Mouse (Mus musculus): ENCODE data around the gene Agl.

Agl gene

DNA sequence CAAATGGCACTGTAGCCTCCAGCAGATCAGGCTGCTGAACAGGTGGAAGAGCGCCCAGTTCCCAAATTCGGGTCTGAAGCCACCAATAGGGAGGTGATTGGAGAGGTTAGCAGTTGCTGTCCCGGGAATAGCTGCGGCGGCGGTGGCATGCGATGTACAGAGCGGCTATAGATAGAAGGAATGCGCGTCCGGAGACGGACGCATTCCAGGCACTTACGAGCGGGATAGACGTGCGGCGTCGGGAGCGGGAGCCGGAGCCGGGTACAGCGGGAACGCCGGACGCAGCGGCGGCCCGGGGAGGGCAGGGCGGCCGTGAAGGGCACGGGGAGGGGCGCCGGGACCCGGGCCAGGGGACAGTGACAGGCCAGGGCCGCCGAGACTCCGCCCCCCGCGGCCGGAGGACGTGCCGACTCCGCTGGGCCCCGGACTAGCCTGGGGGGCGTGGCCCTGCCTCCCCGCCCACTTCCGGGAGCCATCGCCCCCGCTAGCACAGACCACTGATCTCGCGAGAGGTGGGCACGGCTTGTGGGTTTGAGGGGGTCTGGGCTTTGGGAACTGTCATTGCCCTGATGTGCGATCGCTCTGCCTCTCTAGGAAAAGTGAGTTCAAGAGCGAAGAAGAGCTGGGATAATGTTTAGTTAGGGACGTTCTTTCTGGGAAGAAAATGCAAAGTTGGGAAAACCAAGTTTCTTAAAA lies at the start of gene Agl:
TSS of gene Agl (minus strand) at position 356 of the 696 bp plus-strand sequence.
- DNase-seq, result peak; percentile 94

DNA sequence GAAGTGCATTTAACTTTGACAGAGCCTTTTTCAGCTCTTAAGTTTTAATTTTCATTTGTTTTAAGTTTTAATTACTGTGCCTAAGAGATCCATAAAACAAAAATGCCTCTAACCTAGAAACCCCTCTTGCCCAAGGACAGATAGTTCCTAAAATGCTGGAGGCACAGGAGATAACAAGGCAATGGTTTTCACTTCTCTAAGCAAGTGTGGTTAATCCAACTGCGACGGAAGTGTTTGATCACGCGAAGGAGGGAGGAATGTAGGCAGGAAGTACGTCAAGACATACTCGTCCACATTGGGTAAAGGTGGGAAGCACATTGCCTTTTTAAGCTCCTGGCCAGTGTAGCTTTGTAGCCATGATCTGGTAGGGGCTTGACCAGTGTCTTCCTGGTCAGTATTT lies 49.6 kb upstream of the Agl start:
- no peak for DNase-seq

DNA sequence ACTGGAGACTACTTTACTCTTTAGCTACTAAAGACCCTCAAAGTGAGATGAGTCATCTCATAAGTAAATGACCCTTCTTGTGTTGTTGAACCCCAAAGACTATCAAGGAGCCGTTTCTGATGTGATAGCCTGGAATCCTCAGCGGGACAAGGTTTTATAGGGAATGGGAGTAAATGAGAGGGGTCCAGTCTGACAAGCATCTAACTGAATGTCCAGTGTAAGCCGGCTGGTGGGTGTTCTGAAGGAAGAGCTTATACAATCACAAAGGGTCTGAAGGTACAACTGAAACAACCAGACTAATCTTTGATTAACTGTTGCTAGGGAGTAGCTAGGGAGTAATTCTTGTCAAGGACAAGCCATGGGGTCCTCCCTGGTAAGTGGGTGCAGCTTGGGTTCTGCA lies 44.5 kb upstream of the Agl start:
- DNase-seq, result no peak

DNA sequence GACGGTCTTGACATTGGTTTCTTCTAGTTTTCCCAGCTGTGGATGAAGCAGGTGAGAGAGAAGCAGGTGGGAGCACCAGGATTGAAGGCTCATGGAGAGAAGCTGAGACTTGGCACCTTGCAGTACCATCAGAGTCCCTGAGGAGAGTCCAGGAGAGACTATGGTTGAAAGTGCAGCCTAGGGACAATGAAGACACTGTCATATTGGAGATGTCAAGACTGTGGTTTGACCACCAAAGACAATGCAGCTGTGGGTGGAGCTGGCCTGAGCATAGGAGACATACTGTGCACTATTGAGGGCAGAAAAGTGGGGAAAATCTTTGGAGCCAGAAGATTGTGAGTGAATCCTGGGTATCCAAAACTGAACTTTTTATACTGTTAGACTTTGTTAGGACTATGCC lies 42.4 kb upstream of the Agl start:
- DNase-seq, result no peak

DNA sequence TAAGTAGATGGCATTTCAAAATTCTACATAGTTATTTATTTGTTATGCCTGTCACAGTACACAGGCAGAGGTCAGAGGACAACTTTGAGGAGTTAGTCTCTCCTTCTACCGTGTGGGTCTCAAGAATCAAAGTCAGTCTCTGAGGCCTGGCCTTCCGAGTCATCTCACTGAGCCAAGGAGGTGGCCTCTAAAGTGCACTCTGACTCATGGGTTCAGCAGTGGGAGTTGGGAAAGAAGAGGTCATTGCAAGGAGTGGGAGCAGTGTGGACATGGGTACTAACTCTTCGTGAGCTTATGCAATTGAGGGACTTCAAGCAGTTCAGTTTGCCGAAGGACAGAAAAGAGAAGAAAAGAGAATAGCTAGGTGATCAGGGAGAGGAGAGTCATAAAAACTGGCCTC lies 41.0 kb upstream of the Agl start:
- DNase-seq, result no peak

DNA sequence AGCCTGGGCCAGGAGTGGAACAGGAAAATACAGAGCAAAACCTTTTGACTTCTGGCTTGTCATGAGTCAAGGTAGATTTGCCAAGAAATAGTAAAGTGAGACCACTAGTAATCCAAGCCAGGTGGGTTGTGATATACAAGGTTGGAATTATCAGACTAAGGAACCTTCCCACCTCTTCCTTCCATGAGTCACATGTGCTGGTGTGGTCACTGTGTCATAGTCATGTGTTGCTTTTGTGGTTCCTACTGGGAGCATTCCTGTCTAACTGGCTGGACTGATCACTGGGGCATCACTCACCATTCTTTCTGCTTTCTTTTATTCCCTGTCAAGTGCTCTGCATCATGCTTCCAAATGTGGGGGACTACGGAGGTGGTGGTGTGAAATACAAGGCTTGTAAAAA lies 40.1 kb upstream of the Agl start:
- DNase-seq, result no peak

DNA sequence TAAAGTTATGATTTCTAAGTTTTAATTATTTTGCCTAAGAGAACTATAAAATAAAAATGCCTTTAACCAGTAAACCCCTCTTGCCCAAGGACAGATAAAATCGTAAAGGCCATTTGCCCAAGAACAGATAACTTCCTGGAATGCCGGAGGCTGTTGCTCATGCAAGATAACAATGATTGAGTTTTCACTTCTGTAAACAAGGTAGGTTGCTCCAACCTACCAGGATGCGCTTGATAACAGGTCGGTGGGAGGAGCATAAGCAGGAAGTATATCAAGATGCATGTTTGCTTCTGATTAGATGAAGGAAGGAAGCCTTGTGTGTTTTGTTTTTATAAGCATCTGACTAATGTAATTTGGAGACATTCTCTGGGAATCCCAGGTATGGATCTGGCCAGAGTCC lies 38.1 kb upstream of the Agl start:
- DNase-seq, result no peak

DNA sequence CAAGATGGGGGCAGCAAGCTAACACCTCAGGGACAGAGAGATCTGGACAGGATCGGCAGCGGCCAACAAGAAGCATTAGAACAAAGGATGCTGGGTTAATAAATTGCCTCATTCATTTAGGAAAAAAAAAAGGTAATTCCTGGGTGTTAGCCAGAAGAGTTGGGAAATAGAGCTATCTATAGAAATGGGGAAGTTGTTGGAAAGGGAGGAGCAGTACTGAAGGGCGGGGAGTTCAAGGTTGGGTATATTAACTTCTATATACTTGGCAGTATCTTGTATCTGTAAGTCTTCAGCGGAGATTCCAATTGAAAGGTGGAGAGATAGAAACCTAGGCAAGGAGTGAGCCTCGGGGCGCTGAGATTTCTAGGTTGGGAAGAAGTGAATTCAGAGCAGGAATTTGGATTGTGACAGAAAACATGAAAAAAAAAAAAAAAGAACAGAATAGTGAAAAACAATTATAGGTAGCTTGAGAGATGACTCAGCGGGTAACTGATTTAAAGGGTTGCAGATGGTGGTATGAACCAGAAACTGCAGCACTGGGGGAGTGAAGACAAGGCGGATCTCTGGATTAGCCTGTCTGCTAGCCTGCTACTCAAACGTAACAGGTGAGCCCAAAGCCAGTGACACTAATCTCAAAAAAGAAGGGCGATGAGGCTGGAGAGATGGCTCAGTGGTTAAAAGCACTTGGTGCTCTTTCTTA lies 37.1 kb upstream of the Agl start:
- no peak for DNase-seq

DNA sequence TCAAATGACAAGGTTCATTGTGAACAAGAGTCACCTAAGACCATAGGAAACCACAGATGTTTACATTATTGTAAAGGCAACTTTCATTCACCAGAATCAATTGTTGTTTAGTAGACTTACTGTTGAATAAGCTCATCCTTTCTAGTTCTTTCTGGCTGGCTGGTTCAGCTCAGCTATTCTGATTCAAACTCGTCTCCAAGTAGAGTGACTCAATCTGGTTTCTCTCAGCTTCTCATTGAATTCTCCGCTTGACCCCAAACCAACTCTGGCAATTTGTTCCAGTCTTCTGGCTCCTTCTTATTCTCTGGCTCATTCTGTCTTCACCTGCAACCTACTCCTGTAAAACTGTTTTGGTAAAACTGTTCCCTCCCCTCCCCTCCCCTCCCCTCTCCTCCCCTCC lies 33.3 kb upstream of the Agl start:
- no peak for DNase-seq

DNA sequence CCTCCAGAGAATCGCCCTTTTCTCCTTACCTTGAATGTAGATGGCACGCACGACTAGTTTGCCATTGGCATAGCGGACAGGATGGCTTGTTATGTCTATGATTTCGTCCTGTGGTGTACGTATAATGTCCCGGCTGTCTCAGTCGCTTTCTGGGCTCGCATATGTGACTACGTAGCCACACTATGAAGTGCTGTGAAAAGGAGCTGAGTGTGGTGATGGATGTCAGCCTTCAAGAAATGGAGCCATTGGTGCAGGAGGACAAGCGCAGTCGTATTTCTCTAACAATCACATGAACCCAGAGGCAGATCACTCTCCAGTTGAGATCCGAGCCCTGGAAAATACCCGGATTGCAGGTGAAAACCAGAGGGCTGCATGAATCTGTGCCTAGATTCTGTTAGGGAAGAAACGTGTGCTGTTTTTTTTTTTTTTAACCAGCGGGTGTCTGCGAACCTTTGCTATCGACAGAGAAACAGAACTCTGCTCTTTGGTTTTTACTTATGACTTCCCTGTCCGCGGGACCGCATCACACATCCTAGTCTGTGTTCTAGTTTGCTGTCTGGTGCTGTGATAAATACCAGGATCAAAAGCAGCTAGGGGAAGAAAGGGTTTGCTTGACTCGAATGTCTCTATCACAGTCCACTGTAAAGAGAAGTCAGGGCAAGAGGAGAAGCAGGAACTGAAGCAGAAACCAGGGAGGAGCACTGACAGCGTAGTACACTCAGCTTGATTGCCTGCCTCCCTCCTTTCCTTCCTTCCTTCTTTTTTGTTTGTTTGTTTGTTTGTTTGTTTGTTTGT lies 28.9 kb upstream of the Agl start:
- no peak for DNase-seq

DNA sequence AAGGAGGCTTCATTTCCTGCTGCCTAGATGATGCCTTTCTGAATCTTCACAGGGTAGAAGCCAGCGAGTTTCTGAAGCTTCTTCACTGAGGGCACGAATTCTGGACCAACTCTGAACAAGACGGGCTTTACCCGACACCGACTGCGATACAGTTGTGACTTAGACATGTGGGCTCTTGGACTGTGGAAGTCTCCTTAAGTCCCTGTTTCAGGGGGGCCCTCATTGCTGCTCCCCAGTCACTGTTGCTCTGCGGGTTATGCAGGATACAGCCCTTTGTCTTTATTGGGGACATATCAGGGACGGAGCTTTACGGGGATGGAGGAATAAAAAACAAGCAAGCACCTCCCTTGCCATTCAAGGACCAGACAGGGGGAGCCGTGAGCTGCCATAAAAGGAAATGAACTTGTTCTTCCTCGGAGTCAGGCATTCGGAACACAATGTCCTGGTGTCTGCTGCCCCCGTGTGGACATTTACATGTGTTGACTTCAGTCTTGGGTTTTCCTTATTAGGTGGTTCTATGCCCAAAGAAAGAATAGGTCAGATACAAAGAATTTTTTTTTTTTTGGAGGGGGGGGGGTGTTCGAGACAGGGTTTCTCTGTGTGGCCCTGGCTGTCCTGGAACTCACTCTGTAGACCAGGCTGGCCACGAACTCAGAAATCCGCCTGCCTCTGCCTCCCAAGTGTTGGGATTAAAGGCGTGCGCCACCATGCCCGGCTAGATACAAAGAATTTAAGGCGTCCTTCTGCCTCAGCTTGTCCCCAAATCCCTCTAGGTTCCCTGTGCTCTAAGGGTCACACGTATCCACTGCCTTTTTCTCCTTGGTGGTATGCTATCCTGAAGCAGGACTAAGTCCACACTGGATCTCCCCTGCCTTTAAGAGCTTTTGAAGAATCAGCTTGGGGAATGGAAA lies 28.1 kb upstream of the Agl start:
- peak; percentile 87 to 91 for DNase-seq

DNA sequence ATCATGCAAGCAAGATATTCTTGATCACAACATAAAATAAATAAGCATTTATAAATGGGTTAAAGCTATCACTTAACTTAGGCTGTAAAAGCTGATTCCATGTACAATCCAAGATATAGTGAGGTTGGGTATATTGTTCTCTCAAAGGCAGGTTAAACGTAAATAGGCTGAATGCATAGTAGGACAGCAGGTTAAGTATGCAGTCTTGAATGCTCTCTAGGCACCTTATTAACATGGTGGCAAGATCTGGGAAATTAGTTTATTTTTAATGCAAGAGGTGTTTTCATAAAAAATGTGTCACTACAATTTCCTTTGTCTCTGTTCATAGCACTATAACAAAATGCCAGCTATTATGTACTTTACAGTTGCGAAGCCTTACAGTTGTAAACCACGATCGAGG lies 27.4 kb upstream of the Agl start:
- DNase-seq, result no peak

DNA sequence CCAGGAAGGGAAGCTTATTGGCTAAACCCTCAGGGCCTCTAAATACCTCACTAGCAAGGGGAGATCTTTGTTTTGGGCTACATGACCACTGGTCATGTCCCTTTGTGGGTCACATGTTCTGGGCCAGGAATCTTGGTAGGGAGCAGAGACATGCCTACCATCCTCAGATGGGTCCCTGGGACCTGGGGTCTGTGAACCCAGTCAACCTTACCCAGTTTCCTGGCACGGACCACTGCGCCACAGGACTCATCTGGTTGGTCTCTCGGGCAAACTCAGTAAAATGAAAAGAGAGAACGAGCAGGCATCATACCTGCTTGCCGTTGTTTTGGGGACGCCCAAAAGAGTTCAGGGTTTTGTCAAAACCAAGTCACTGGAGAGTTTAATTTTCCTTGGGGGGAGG lies 26.3 kb upstream of the Agl start:
- DNase-seq, result no peak

DNA sequence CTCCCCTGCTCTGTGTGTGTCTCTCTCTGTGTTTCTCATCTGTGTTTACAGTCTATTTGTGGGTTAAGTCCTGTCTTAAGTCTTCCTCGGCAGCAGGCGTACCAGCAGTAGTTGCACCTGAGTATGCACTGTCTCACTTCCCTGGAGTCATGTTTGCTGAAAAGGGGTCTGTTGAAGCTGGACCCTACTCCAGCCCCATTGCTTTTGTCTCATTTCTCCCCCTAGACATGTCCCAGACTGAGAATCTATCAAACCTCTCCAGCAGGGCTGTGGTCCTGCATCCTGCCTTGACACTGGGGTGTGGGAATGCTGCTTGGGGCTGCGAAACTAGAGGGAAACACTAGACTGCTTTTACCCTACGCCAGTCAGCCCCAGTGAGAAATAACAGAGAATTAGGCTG lies 25.5 kb upstream of the Agl start:
- DNase-seq, result no peak

DNA sequence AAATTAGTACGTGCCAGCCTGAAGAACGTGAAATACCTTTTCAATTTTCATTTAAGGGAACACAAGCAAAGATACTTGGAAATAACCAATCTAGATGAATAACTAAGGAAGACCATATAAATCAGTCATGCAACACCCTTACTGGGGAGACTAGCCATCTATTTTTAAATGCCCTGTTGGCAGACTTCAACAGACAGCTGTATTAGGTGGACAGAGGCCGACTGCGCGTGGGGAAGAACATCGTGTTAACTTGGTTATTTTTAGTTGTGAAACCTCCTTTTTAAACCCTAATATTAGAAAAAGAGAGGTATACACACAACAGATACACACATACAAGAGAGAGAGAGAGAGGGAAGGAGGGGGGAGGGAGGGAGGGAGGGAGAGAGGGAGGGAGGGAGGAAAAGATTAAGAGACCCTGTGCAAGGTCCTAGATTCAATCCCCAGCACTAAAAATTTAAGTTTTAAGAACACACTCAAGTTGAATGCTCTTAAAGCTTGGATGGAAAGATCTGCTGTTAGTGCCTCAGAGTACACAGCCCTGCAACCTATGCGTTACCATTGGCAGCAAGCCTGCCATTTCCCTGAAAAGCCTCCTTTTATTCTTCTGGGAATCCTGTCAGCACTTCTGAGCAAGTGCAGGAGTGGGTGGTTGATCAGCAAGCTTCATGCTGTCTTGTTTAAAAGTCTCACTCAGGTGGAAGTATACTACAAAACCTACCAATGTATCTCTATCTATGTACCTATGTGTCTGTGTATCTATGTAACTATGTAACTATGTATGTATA lies 24.8 kb upstream of the Agl start:
- DNase-seq, result no peak

DNA sequence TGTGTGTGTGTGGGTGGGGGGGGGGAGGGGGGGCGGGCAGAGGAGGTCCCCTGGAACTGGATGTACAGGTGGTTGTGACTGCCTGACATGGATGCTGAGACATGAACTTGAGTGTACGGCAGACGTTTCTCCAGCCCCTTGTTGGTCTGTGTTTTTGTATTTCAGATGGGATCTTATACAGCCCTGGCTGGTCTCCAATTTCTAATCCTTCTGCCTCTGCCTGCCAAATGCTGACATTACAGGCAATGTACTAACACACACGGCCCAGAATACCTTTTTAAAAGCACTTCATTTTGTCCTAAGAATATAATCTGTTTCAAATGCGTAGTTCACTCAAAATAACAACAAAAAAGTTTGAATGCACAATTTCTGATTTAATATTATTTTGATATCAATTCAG lies 23.4 kb upstream of the Agl start:
- DNase-seq, result no peak

DNA sequence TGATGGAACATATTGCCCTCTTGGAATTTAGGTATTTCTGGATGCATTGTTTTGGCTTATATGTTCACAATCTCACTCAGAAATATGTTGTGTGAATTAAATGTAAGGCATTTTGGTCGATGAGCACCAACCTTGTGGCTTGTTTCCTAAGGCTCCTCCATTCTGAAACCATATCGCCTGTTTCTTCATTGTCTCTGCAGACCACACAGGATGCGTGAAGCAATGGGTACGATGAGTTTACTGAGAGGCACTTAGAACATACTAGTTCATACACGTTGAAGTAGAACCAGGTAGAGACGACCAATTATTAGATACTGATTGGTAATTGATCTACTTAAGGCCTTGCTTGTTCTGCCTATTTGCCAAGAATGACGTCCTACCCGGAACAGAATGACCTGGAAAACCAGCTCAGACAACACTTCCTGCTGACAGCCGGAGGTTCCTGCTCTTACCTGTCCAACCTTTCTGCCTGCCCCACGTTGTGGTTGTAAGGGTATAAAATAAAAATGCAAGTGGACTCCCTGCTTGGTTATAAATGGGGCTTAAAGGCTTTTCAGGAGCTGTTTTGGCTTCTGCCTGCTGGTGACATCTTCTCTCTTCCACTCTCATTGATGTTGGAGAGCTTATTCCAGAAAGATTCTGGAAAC lies 21.4 kb upstream of the Agl start:
- no peak for DNase-seq

DNA sequence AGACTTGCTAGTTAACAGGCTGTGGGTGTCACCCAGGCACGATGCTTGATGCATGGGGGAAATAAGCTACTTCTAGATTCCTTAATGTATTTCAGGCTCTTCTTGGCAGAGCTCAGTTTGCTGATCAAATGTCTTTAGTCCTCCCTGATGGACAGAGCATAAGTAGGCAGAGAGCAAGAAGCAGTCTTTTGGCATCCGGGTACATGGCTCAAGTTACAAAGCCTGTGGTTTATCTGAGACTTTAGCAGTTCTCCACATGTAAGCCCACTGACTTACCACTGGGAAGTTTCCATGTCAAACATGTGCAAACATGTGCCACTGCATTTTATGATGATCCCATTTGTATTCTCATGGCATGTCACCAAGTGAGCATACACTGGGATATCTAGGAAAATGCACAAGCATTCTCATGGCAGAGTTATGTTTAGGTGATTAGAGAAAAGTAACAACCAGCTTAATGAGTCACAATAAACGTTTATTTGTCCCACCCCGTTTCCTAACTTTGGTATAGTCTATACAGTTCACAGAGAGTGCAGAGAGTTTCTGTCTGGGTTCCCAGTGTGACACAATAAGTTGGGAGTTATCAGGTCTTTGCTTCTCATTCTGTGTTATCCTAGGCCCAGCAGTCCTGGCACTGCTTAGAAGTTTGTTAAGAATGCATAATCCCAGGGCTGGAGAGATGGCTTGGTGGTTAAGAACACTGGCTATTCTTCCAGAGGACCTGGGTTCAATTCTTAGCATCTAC lies 18.7 kb upstream of the Agl start:
- no peak for DNase-seq

DNA sequence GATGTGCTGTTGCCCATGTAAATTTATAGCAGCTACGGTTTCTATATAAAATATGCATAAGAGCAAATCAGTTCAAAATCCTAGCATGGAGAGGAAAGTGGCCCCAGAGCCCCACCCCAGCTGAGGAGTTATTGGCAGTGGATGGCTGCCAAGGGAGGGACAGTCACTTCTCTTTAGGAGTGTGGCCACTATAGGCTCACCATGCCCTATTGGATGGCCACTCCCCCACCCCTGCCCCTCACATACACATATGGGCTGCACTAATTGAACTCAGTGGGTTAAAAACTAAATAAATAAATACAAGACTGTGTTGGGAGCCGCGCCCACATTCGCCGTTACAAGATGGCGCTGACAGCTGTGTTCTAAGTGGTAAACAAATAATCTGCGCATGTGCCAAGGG lies 9.3 kb upstream of the Agl start:
- DNase-seq, result no peak

DNA sequence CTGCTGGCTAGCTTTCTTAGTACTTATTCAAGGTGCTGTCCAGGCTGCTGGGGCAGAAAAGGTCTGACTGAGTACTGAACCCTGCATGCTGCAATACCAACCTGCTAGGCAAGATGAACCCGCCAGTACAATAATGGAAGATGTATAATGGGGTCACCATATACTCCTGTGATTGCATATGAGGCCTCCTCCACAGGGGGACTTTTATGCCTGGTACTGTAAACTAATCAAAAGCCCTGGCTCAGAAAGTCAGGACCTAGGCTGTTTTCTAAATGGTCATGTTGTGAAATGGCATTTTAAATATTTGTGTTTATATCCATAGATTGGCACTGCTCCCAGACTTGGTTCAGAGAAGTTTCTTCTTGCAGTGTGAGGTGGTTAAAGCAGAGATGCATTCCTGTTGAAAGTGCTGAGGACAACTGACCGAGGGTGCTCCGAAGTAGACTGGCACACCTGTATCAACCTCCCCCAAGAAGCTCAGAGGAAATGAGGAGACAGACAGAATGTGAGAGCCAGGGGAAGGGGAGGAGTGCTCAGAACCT lies 8.8 kb upstream of the Agl start:
- DNase-seq, result no peak

DNA sequence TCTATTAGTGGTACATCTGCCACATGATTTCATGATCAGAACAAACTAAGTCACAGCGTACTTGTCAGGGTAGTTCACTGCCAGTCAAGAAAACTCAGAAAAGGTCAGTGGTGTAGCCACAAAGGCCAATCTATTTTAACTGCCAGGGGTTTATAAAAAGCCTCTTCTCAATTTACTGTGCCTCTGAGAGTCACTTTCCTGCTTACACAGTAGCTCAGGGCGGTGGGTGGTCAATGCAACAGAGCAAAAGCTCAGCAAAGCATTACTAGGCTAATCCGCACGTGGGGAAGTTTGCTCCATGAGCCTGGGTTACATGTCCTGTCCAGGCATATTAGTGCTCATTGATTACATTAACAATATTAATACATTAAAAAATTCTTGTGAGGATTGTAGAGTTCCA lies 8.0 kb upstream of the Agl start:
- no peak for DNase-seq

Data from B cell, adult 2 months (primary cell).